Mouse (Mus musculus) thymus, adult 2 months (tissue): ENCODE measurements around the gene Arl2bp.

Source experiments
- CTCF ChIP-seq: fragments of 200-500 bp; IDR thresholded peaks from 2 replicates; pipeline ENCODE4 v1.5.1; 2012; ENCODE audit warnings: mild to moderate bottlenecking, control low read depth, low read length, moderate library complexity, borderline replicate concordance; ENCODE audit not compliant: control insufficient read depth, poor library complexity, insufficient read depth; ENCODE audit errors: extremely low read depth
- POLR2A ChIP-seq: fragments of 200-500 bp; IDR thresholded peaks from 2 replicates; pipeline ENCODE4 v1.6.1; 2012; ENCODE audit warnings: mild to moderate bottlenecking, low read length, control low read depth, moderate library complexity; ENCODE audit not compliant: control insufficient read depth, poor library complexity, insufficient read depth; ENCODE audit errors: extremely low read depth

DNA sequence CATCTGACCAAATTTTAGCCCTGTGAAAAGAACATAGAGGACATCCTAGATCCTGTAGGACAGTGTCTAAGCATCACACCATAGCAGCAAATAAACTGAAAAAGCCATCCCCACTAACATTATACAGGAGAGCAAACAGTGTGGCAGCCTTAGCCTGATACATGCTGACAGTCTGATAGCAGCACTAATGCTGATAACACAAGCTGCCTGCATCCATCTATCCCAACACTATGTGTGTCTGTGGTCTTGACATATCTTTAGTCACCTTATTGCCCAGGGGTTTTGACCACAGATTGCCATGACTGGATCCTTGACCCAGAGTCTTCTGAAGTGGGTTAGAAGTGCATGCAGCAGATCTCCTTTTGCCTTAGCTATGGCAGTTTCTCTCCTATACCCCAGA is 11.4 kb upstream of the Arl2bp start:
- TF ChIP-seq CTCF, result no peak
- TF ChIP-seq POLR2A, result no peak
